In the genomic region with DNA sequence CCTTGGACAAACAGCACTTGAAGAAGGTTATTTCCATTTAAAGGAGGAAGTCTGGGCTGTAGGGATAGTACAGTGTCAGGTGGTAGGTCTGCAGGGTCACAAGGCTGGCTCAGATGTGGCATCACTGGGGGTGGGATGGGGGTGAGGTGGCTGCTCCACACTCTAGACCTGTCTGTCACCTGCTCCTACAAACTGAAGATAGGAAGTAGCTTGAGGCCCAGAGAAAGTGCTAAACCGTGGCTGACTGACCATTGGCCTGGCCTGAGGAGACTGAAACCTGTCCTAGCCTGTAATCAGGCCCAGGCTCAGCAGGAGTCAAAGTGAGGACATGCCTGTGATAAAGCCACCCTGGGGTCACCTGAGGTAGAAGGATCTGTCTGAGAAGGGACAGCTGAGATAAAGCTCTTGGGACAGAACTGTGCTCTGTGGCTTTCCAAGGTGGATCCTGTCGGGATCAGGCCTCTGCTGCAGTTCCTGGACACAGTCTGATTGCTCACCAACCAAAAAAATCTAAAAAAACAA, we compare ENCODE assay signal across 14 mouse cellular contexts. TPM values are rescaled to one million over a fixed set of nuclear protein-coding genes. Genes with fewer than 3 reads are reported as not detected.
A peak's percentile ranks its signal among the peaks of the same experiment; 100 is the strongest.
DNase-seq lines count a peak whose midpoint lies in the region; ATAC-seq and TF ChIP-seq lines count a peak whose summit lies in the region.
"Had no signal": no experiment of that assay in that cellular context is flagged by ENCODE, and none has a peak within 500 bp of the region (broad histone marks: within the 10 kb centered on the region; RNA-seq: fewer than 3 reads in every experiment).

No protein-coding gene starts in this region.

- DNase-seq in heart, embryonic 10.5 days (ENCODE audit: low spot score), result peak; percentile 89
- DNase-seq in heart, postnatal 36 days, result no peak
- DNase-seq in spleen, adult 2 months (ENCODE audit: low read depth in 1 of 2, low spot score in 2 of 2), result no peak
- DNase-seq in spleen, postnatal 4 days (ENCODE audit: low spot score in 2 of 2), result no peak
- no peak for DNase-seq in urinary bladder, postnatal 25 days (ENCODE audit: low spot score)
- DNase-seq in right cerebral cortex, postnatal 4 days, result no peak
- DNase-seq: gastrocnemius, postnatal 25 days; midbrain, embryonic 14.5 days; right cerebral cortex, adult 18-20 months had no signal

- peak overlapping the region; percentile 99; the same call in 1 of the 2 replicates for H3K4me3 ChIP-seq in heart, embryonic 10.5 days
- H3K4me3 ChIP-seq in spleen, adult 2 months (ENCODE audit: extremely low read depth, insufficient read depth, insufficient read length), result no peak overlapping the region
- H3K4me3 ChIP-seq in hindbrain, embryonic 16.5 days (ENCODE audit: low read length), result no peak overlapping the region
- no peak overlapping the region for H3K4me3 ChIP-seq in neural tube, embryonic 15.5 days (replicated peaks)

- peaks cover 10% of the 10 kb centered on the region for H3K36me3 ChIP-seq in heart, embryonic 10.5 days
- H3K36me3 ChIP-seq in spleen, adult 2 months (ENCODE audit: control insufficient read depth, insufficient read depth, low read length), result peaks cover 7% of the 10 kb centered on the region
- no peaks in the 10 kb centered on the region; the same call in 1 of the 2 replicates for H3K36me3 ChIP-seq in hindbrain, embryonic 16.5 days (ENCODE audit: control insufficient read depth, insufficient read depth, low read length)
- H3K36me3 ChIP-seq in neural tube, embryonic 15.5 days, result peaks cover 3% of the 10 kb centered on the region

- 28% methylated on average over 2 of the region's 2 CpGs for WGBS in heart, embryonic 10.5 days
- 82% methylated on average over 2 of the region's 2 CpGs for WGBS in spleen, adult 2 months
- 43% methylated on average over 2 of the region's 2 CpGs for WGBS in hindbrain, embryonic 16.5 days
- WGBS in neural tube, embryonic 15.5 days, result 57% methylated on average over 2 of the region's 2 CpGs

- H3K9ac ChIP-seq in hindbrain, embryonic 16.5 days (ENCODE audit: low read depth, low read length), result no peak overlapping the region
- H3K9ac ChIP-seq in neural tube, embryonic 15.5 days (replicated peaks), result peak overlapping the region; percentile 93; the same call in 1 of the 2 replicates

- no peak for ATAC-seq in hindbrain, embryonic 16.5 days
- ATAC-seq in neural tube, embryonic 15.5 days (ENCODE audit: low FRiP score), result no peak

- H3K9me3 ChIP-seq in heart, embryonic 10.5 days, result no peaks in the 10 kb centered on the region
- H3K9me3 ChIP-seq in hindbrain, embryonic 16.5 days (ENCODE audit: control insufficient read depth, low read length), result no peaks in the 10 kb centered on the region
- H3K9me3 ChIP-seq in neural tube, embryonic 15.5 days (replicated peaks), result no peaks in the 10 kb centered on the region

- no peak for TF ChIP-seq POLR2A in spleen, adult 2 months (IDR thresholded peaks at IDR 0.05; ENCODE audit: low read depth, low read length)

- H3K27me3 ChIP-seq in heart, embryonic 10.5 days (ENCODE audit: insufficient read depth, poor library complexity, severe bottlenecking), result no peaks in the 10 kb centered on the region
- no peaks in the 10 kb centered on the region for H3K27me3 ChIP-seq in spleen, adult 2 months (ENCODE audit: control insufficient read depth, insufficient read depth, low read length)
- no peaks in the 10 kb centered on the region for H3K27me3 ChIP-seq in hindbrain, embryonic 16.5 days (replicated peaks; ENCODE audit: control insufficient read depth, insufficient read depth, low read length)
- no peaks in the 10 kb centered on the region; the same call in 1 of the 2 replicates for H3K27me3 ChIP-seq in neural tube, embryonic 15.5 days (replicated peaks)

- intact Hi-C loops in heart, postnatal 36 days (cut with DNase I), result no loop called here

- peak overlapping the region; percentile 92 for H3K27ac ChIP-seq in heart, embryonic 10.5 days
- peak overlapping the region; percentile 3; the same call in 1 of the 2 replicates for H3K27ac ChIP-seq in spleen, adult 2 months (ENCODE audit: insufficient read depth, low read length)
- H3K27ac ChIP-seq in hindbrain, embryonic 16.5 days (ENCODE audit: low read depth, low read length), result peak overlapping the region; percentile 82; the same call in 1 of the 2 replicates
- H3K27ac ChIP-seq in neural tube, embryonic 15.5 days (replicated peaks), result 0 out of 2 replicates have a peak overlapping the region, but pooled peaks have one; percentile 87

- H3K4me1 ChIP-seq in heart, embryonic 10.5 days, result peaks cover 30% of the 10 kb centered on the region
- peaks cover 9% of the 10 kb centered on the region; the same call in 1 of the 2 replicates for H3K4me1 ChIP-seq in spleen, adult 2 months (ENCODE audit: control insufficient read depth, insufficient read depth, insufficient read length)
- peaks cover 23% of the 10 kb centered on the region for H3K4me1 ChIP-seq in hindbrain, embryonic 16.5 days (ENCODE audit: control insufficient read depth, insufficient read depth, low read depth, low read length)
- peaks cover 43% of the 10 kb centered on the region for H3K4me1 ChIP-seq in neural tube, embryonic 15.5 days

- TF ChIP-seq CTCF in spleen, adult 2 months (IDR thresholded peaks at IDR 0.05; ENCODE audit: extremely low read depth, insufficient read depth, insufficient read length, insufficient replicate concordance), result no peak

- no peak overlapping the region for H3K4me2 ChIP-seq in hindbrain, embryonic 16.5 days (ENCODE audit: low read length)
- peak overlapping the region; percentile 76 for H3K4me2 ChIP-seq in neural tube, embryonic 15.5 days

RNA-seq across cellular contexts. Expression of gene Map1lc3b, which starts 0.9 kb away (rescaled TPM):
- 167 and 170 TPM in 2 replicates for polyA plus RNA-seq in heart, embryonic 10.5 days (2016; fragmentation: Nextera tagmentation; extraction: Ambion mirVana)
- total RNA-seq in heart, postnatal 36 days (2021), result 100 to 1,000 TPM; 266 to 268 TPM
- polyA plus RNA-seq in spleen, adult 2 months (2012; rRNA removed), result 50.0 and 52.4 TPM in 2 replicates
- polyA plus RNA-seq in hindbrain, embryonic 16.5 days (2015; fragmentation: Nextera tagmentation; extraction: Ambion mirVana), result 355 and 365 TPM in 2 replicates
- 315 and 351 TPM in 2 replicates for polyA plus RNA-seq in neural tube, embryonic 15.5 days (2015; fragmentation: Nextera tagmentation; extraction: Ambion mirVana)

RNA-seq across cellular contexts. Expression of gene Fbxo31, which starts 10.7 kb away (rescaled TPM):
- 10.9 and 17.0 TPM in 2 replicates for polyA plus RNA-seq in heart, embryonic 10.5 days (2016; fragmentation: Nextera tagmentation; extraction: Ambion mirVana)
- 100 to 1,000 TPM; 122 to 133 TPM for total RNA-seq in heart, postnatal 36 days (2021)
- polyA plus RNA-seq in spleen, adult 2 months (2012; rRNA removed), result 22.5 and 30.2 TPM in 2 replicates
- polyA plus RNA-seq in hindbrain, embryonic 16.5 days (2015; fragmentation: Nextera tagmentation; extraction: Ambion mirVana), result 37.0 and 37.5 TPM in 2 replicates
- polyA plus RNA-seq in neural tube, embryonic 15.5 days (2015; fragmentation: Nextera tagmentation; extraction: Ambion mirVana), result 38.3 and 44.2 TPM in 2 replicates

RNA-seq across cellular contexts. Expression of gene 1700018B08Rik, which starts 45.1 kb away (rescaled TPM):
- not detected in 2 replicates for polyA plus RNA-seq in heart, embryonic 10.5 days (2016; fragmentation: Nextera tagmentation; extraction: Ambion mirVana)
- total RNA-seq in heart, postnatal 36 days (2021), result not detected
- not detected in 2 replicates for polyA plus RNA-seq in spleen, adult 2 months (2012; rRNA removed)
- not detected in 2 replicates for polyA plus RNA-seq in hindbrain, embryonic 16.5 days (2015; fragmentation: Nextera tagmentation; extraction: Ambion mirVana)
- polyA plus RNA-seq in neural tube, embryonic 15.5 days (2015; fragmentation: Nextera tagmentation; extraction: Ambion mirVana), result not detected in 2 replicates
- total RNA-seq: gastrocnemius, postnatal 25 days; left cerebral cortex, postnatal 25 days had no signal
- polyA plus RNA-seq: brain, embryonic 14.5 days; kidney, postnatal 0 days had no signal

Comparison
In these comparisons a context has a peak if more than half of its experiments do, and no peak if none do; other contexts are left out.
1. H3K27ac ChIP-seq: peak in every context shown above with its lines; median percentile 92 in heart, embryonic 10.5 days; 87 in neural tube, embryonic 15.5 days; 82 in hindbrain, embryonic 16.5 days; 3 in spleen, adult 2 months.